Mouse (Mus musculus): Measurements from ENCODE around the gene Lingo2. TPM values are rescaled to one million over a fixed set of nuclear protein-coding genes. Genes with fewer than 3 reads are reported as not detected.
A peak's percentile ranks its signal among the peaks of the same experiment; 100 is the strongest.

The Lingo2 gene
- polyA plus RNA-seq, 1 experiment from 2014 or later = 2.8 TPM

GRCm38 (mm10) chr4:36305228-36305627 is 646.3 kb downstream of the Lingo2 start:
- no peak for DNase-seq (ENCODE audit: low spot score)
- H3K9ac ChIP-seq (ENCODE audit: low read length) = no peak overlapping the region
- H3K27ac ChIP-seq (ENCODE audit: low read depth, low read length) = no peak overlapping the region
- no peak for ATAC-seq (replicated peaks; ENCODE audit: low FRiP score)
- H3K36me3 ChIP-seq (ENCODE audit: control insufficient read depth, insufficient read depth, low read length) = no peaks in the 10 kb centered on the region
- H3K9me3 ChIP-seq (ENCODE audit: control insufficient read depth, low read length) = no peaks in the 10 kb centered on the region
- no peaks in the 10 kb centered on the region for H3K27me3 ChIP-seq (ENCODE audit: control insufficient read depth, insufficient read depth, low read length)
- WGBS = 86% methylated on average over 1 of the region's 1 CpGs
- no peak overlapping the region for H3K4me3 ChIP-seq (ENCODE audit: low read depth, low read length)
- H3K4me2 ChIP-seq (ENCODE audit: low read depth, low read length, severe bottlenecking) = no peak overlapping the region
- no peaks in the 10 kb centered on the region for H3K4me1 ChIP-seq (replicated peaks; ENCODE audit: control insufficient read depth, insufficient read depth, low read length)

- no peaks in the 10 kb centered on the region for H3K4me1 ChIP-seq (replicated peaks; ENCODE audit: control insufficient read depth, insufficient read depth, low read length)
- DNase-seq (ENCODE audit: low spot score) (no peak), ATAC-seq (replicated peaks; ENCODE audit: low FRiP score) (no peak)
- H3K9ac ChIP-seq (ENCODE audit: low read length) = no peak overlapping the region
- no peaks in the 10 kb centered on the region for H3K36me3 ChIP-seq (ENCODE audit: control insufficient read depth, insufficient read depth, low read length)
- H3K9me3 ChIP-seq (ENCODE audit: control insufficient read depth, low read length) = no peaks in the 10 kb centered on the region
- 78% methylated on average over 8 of the region's 8 CpGs for WGBS
- H3K4me2 ChIP-seq (ENCODE audit: low read depth, low read length, severe bottlenecking) = no peak overlapping the region
- no peak overlapping the region for H3K27ac ChIP-seq (ENCODE audit: low read depth, low read length)
- no peaks in the 10 kb centered on the region for H3K27me3 ChIP-seq (ENCODE audit: control insufficient read depth, insufficient read depth, low read length)
- H3K4me3 ChIP-seq (ENCODE audit: low read depth, low read length) = no peak overlapping the region
These were observed 661.9 kb downstream of the Lingo2 start for GRCm38 (mm10) chr4:36289701-36290053.

GRCm38 (mm10) chr4:36288813-36289700 is 662.5 kb downstream of the Lingo2 start:
- Histone ChIP-seq H3K27me3 (ENCODE audit: control insufficient read depth, insufficient read depth, low read length) (no peaks in the 10 kb centered on the region), H3K36me3 (ENCODE audit: control insufficient read depth, insufficient read depth, low read length) (no peaks in the 10 kb centered on the region), H3K9me3 (ENCODE audit: control insufficient read depth, low read length) (no peaks in the 10 kb centered on the region), H3K9ac (ENCODE audit: low read length) (no peak overlapping the region), H3K4me3 (ENCODE audit: low read depth, low read length) (no peak overlapping the region), H3K27ac (ENCODE audit: low read depth, low read length) (no peak overlapping the region), H3K4me2 (ENCODE audit: low read depth, low read length, severe bottlenecking) (0 out of 2 replicates have a peak overlapping the region, but pooled peaks have one; percentile 11), H3K4me1 (replicated peaks; ENCODE audit: control insufficient read depth, insufficient read depth, low read length) (no peaks in the 10 kb centered on the region)
- peak; percentile 85 for ATAC-seq (replicated peaks; ENCODE audit: low FRiP score)
- peak; percentile 62 for DNase-seq (ENCODE audit: low spot score)
- WGBS = 49% methylated on average over 17 of the region's 17 CpGs

- no peaks in the 10 kb centered on the region for H3K9me3 ChIP-seq (ENCODE audit: control insufficient read depth, low read length)
- WGBS = 92% methylated on average over 2 of the region's 2 CpGs
- no peak for DNase-seq (ENCODE audit: low spot score)
- H3K9ac ChIP-seq (ENCODE audit: low read length) = no peak overlapping the region
- no peaks in the 10 kb centered on the region for H3K36me3 ChIP-seq (ENCODE audit: control insufficient read depth, insufficient read depth, low read length)
- no peak overlapping the region for H3K4me3 ChIP-seq (ENCODE audit: low read depth, low read length)
- no peaks in the 10 kb centered on the region for H3K27me3 ChIP-seq (ENCODE audit: control insufficient read depth, insufficient read depth, low read length)
- no peaks in the 10 kb centered on the region for H3K4me1 ChIP-seq (replicated peaks; ENCODE audit: control insufficient read depth, insufficient read depth, low read length)
- no peak overlapping the region for H3K4me2 ChIP-seq (ENCODE audit: low read depth, low read length, severe bottlenecking)
- no peak overlapping the region for H3K27ac ChIP-seq (ENCODE audit: low read depth, low read length)
- ATAC-seq (replicated peaks; ENCODE audit: low FRiP score) = no peak
These were observed 688.9 kb downstream of the Lingo2 start for GRCm38 (mm10) chr4:36262436-36263169.

GRCm38 (mm10) chr4:36186231-36186922 is 765.2 kb downstream of the Lingo2 start:
- Histone ChIP-seq H3K36me3 (ENCODE audit: control insufficient read depth, insufficient read depth, low read length) (no peaks in the 10 kb centered on the region), H3K27me3 (ENCODE audit: control insufficient read depth, insufficient read depth, low read length) (no peaks in the 10 kb centered on the region), H3K9me3 (ENCODE audit: control insufficient read depth, low read length) (no peaks in the 10 kb centered on the region), H3K4me1 (replicated peaks; ENCODE audit: control insufficient read depth, insufficient read depth, low read length) (no peaks in the 10 kb centered on the region), H3K4me2 (ENCODE audit: low read depth, low read length, severe bottlenecking) (no peak overlapping the region), H3K4me3 (ENCODE audit: low read depth, low read length) (no peak overlapping the region), H3K27ac (ENCODE audit: low read depth, low read length) (no peak overlapping the region), H3K9ac (ENCODE audit: low read length) (no peak overlapping the region)
- DNase-seq (ENCODE audit: low spot score) = no peak
- WGBS = 63% methylated on average over 7 of the region's 7 CpGs
- ATAC-seq (replicated peaks; ENCODE audit: low FRiP score) = no peak

- Histone ChIP-seq H3K4me3 (ENCODE audit: low read depth, low read length) (no peak overlapping the region), H3K36me3 (ENCODE audit: control insufficient read depth, insufficient read depth, low read length) (no peaks in the 10 kb centered on the region), H3K9ac (ENCODE audit: low read length) (no peak overlapping the region), H3K4me1 (replicated peaks; ENCODE audit: control insufficient read depth, insufficient read depth, low read length) (no peaks in the 10 kb centered on the region), H3K27me3 (ENCODE audit: control insufficient read depth, insufficient read depth, low read length) (no peaks in the 10 kb centered on the region), H3K9me3 (ENCODE audit: control insufficient read depth, low read length) (no peaks in the 10 kb centered on the region), H3K4me2 (ENCODE audit: low read depth, low read length, severe bottlenecking) (no peak overlapping the region), H3K27ac (ENCODE audit: low read depth, low read length) (no peak overlapping the region)
- 66% methylated on average over 4 of the region's 4 CpGs for WGBS
- ATAC-seq (replicated peaks; ENCODE audit: low FRiP score) (no peak), DNase-seq (ENCODE audit: low spot score) (no peak)
These were observed 767.9 kb downstream of the Lingo2 start for GRCm38 (mm10) chr4:36183643-36184042.

GRCm38 (mm10) chr4:36170099-36170498 is 781.4 kb downstream of the Lingo2 start:
- H3K4me3 ChIP-seq (ENCODE audit: low read depth, low read length) = no peak overlapping the region
- H3K4me2 ChIP-seq (ENCODE audit: low read depth, low read length, severe bottlenecking) = no peak overlapping the region
- H3K36me3 ChIP-seq (ENCODE audit: control insufficient read depth, insufficient read depth, low read length) = no peaks in the 10 kb centered on the region
- ATAC-seq (replicated peaks; ENCODE audit: low FRiP score) (no peak), DNase-seq (ENCODE audit: low spot score) (no peak)
- WGBS = 32% methylated on average over 1 of the region's 1 CpGs
- H3K4me1 ChIP-seq (replicated peaks; ENCODE audit: control insufficient read depth, insufficient read depth, low read length) = no peaks in the 10 kb centered on the region
- H3K9me3 ChIP-seq (ENCODE audit: control insufficient read depth, low read length) = no peaks in the 10 kb centered on the region
- H3K27me3 ChIP-seq (ENCODE audit: control insufficient read depth, insufficient read depth, low read length) = no peaks in the 10 kb centered on the region
- H3K9ac ChIP-seq (ENCODE audit: low read length) = no peak overlapping the region
- H3K27ac ChIP-seq (ENCODE audit: low read depth, low read length) = no peak overlapping the region

GRCm38 (mm10) chr4:36131341-36131740 is 820.2 kb downstream of the Lingo2 start:
- DNase-seq (ENCODE audit: low spot score) = no peak
- Histone ChIP-seq H3K9me3 (ENCODE audit: control insufficient read depth, low read length) (no peaks in the 10 kb centered on the region), H3K4me1 (replicated peaks; ENCODE audit: control insufficient read depth, insufficient read depth, low read length) (no peaks in the 10 kb centered on the region), H3K36me3 (ENCODE audit: control insufficient read depth, insufficient read depth, low read length) (no peaks in the 10 kb centered on the region), H3K4me3 (ENCODE audit: low read depth, low read length) (no peak overlapping the region), H3K27ac (ENCODE audit: low read depth, low read length) (no peak overlapping the region), H3K9ac (ENCODE audit: low read length) (no peak overlapping the region), H3K4me2 (ENCODE audit: low read depth, low read length, severe bottlenecking) (no peak overlapping the region), H3K27me3 (ENCODE audit: control insufficient read depth, insufficient read depth, low read length) (no peaks in the 10 kb centered on the region)
- ATAC-seq (replicated peaks; ENCODE audit: low FRiP score) = no peak

Measured in forebrain, embryonic 11.5 days (tissue).